Mouse (Mus musculus): ENCODE measurements around the gene Rbbp5. TPM values are rescaled to one million over a fixed set of nuclear protein-coding genes. Genes with fewer than 3 reads are reported as not detected.

The Rbbp5 gene
- total RNA-seq (2023) = 52.5 TPM

GRCm38 (mm10) chr1:132476928-132477691, at the start of gene Rbbp5:
Rbbp5 (plus strand) TSS chr1:132477365.

GRCm38 (mm10) chr1:132506058-132506457, 28.9 kb downstream of the Rbbp5 start, which contains the start of gene Tmem81:
Tmem81 (plus strand) TSS chr1:132506230.

GRCm38 (mm10) chr1:132542762-132543306, 65.7 kb downstream of the Rbbp5 start, which contains the start of gene Cntn2:
Cntn2 (minus strand) TSS chr1:132543256.

Other genes starting within 250 kb of the Rbbp5 start
- gene Gm10188, start 247.6 kb upstream of the Rbbp5 start, total RNA-seq (2023) = not detected
- gene Klhdc8a, start 178.7 kb upstream of the Rbbp5 start, total RNA-seq (2023) = 0.27 TPM
- 13.7 TPM for gene Nuak2, start 161.2 kb upstream of the Rbbp5 start, total RNA-seq (2023)
- gene Tmcc2, start 86.1 kb upstream of the Rbbp5 start, total RNA-seq (2023) = 0.24 TPM
- gene Dstyk, start 59.8 kb upstream of the Rbbp5 start, total RNA-seq (2023) = 19.0 TPM
- gene Tmem81, start 28.9 kb downstream of the Rbbp5 start, total RNA-seq (2023) = 10.2 TPM
- gene Cntn2, start 65.9 kb downstream of the Rbbp5 start, total RNA-seq (2023) = 0.59 TPM

Measured in CD4-positive naive resting alpha-beta T cell, adult 57 days (primary cell).